Mouse (Mus musculus) hindbrain, embryonic 10.5 days (tissue): ENCODE data around the gene Rgs3. TPM values are rescaled to one million over a fixed set of nuclear protein-coding genes. Genes with fewer than 3 reads are reported as not detected.

ENCODE experiments used
- DNase-seq: peaks from one replicate; pipeline ENCODE4 v3.0.0-alpha.2; 2017; ENCODE audit warnings: low spot score
- H3K27ac ChIP-seq: fragments of 300-500 bp; sonication (generic); 2 replicates; pipeline ENCODE4 v1.5.1; 2016; ENCODE audit warnings: mild to moderate bottlenecking, moderate library complexity
- H3K27me3 ChIP-seq: fragments of 300-500 bp; sonication (generic); 2 replicates; pipeline ENCODE4 v1.6.1; 2016; ENCODE audit warnings: mild to moderate bottlenecking; ENCODE audit not compliant: poor library complexity, insufficient read depth, severe bottlenecking
- H3K36me3 ChIP-seq: fragments of 300-500 bp; sonication (generic); 2 replicates; pipeline ENCODE4 v1.6.1; 2016; ENCODE audit warnings: mild to moderate bottlenecking, moderate library complexity
- H3K4me1 ChIP-seq: fragments of 300-500 bp; sonication (generic); replicated peaks from 2 replicates; pipeline ENCODE4 v1.6.1; 2016; ENCODE audit warnings: mild to moderate bottlenecking
- H3K4me3 ChIP-seq: fragments of 300-500 bp; sonication (generic); 2 replicates; pipeline ENCODE4 v1.5.1; 2016; ENCODE audit warnings: mild to moderate bottlenecking, moderate library complexity
- H3K9me3 ChIP-seq: fragments of 300-500 bp; sonication (generic); 2 replicates; pipeline ENCODE4 v1.6.1; 2016; ENCODE audit warnings: mild to moderate bottlenecking, moderate library complexity
- WGBS: fragments of 180-500 bp; shearing (Covaris S2); methylation state at CpG from one replicate; pipeline ENCODE4 v1.1.7; 2016; 5-methylcytosine and 5-hydroxymethylcytosine counted together
- polyA plus RNA-seq: library from polyadenylated mRNA; unstranded; fragments of >200 nt; fragmentation: Nextera tagmentation; extraction: Ambion mirVana; gene quantifications from 2 replicates; pipeline ENCODE4 v1.2.1, GENCODE M21; 2016

The Rgs3 gene
- polyA plus RNA-seq, 1 experiment from 2014 or later, result 48.6 TPM

GRCm38 (mm10) chr4:62742885-62743760 lies 183.5 kb downstream of the Rgs3 start:
- H3K4me3 ChIP-seq, result no peak overlapping the region
- H3K27me3 ChIP-seq, result no peaks in the 10 kb centered on the region
- no peak for DNase-seq
- no peaks in the 10 kb centered on the region for H3K36me3 ChIP-seq
- no peaks in the 10 kb centered on the region for H3K9me3 ChIP-seq
- 60% methylated on average over 14 of the region's 14 CpGs for WGBS
- H3K27ac ChIP-seq, result peak overlapping the region; percentile 88
- peaks cover 66% of the 10 kb centered on the region for H3K4me1 ChIP-seq

- Histone ChIP-seq H3K4me1 (peaks cover 57% of the 10 kb centered on the region), H3K4me3 (no peak overlapping the region), H3K36me3 (no peaks in the 10 kb centered on the region), H3K27me3 (no peaks in the 10 kb centered on the region), H3K27ac (peak overlapping the region; percentile 30), H3K9me3 (no peaks in the 10 kb centered on the region)
- whole genome bisulfite sequencing, result 37% methylated on average over 10 of the region's 10 CpGs
- DNase-seq, result no peak
Observed at GRCm38 (mm10) chr4:62744534-62744956, 184.9 kb downstream of the Rgs3 start.

- H3K4me1 ChIP-seq, result peaks cover 57% of the 10 kb centered on the region
- H3K36me3 ChIP-seq, result no peaks in the 10 kb centered on the region
- peak overlapping the region; percentile 66 for H3K27ac ChIP-seq
Observed at GRCm38 (mm10) chr4:62744985-62745638, 185.5 kb downstream of the Rgs3 start.

More at GRCm38 (mm10) chr4:62744985-62745638, 185.5 kb downstream of the Rgs3 start:
- H3K27me3 ChIP-seq, result no peaks in the 10 kb centered on the region
- WGBS, result 44% methylated on average over 1 of the region's 1 CpGs
- no peaks in the 10 kb centered on the region for H3K9me3 ChIP-seq
- H3K4me3 ChIP-seq, result no peak overlapping the region
- DNase-seq, result no peak

Other genes with a start within 250 kb of the Rgs3 start
- 20.3 and 21.8 TPM in 2 replicates for gene Fkbp15, start 199.3 kb upstream of the Rgs3 start, polyA plus RNA-seq
- gene Slc31a1, start 199.1 kb upstream of the Rgs3 start, polyA plus RNA-seq, result 48.5 and 53.9 TPM in 2 replicates
- gene Cdc26, start 151.2 kb upstream of the Rgs3 start, polyA plus RNA-seq, result 176 and 179 TPM in 2 replicates
- 26.8 and 35.2 TPM in 2 replicates for gene Prpf4, start 151.1 kb upstream of the Rgs3 start, polyA plus RNA-seq
- not detected in 2 replicates for gene Rnf183, start 124.6 kb upstream of the Rgs3 start, polyA plus RNA-seq
- gene Wdr31, start 89.0 kb upstream of the Rgs3 start, polyA plus RNA-seq, result 9.8 and 10.0 TPM in 2 replicates
- gene Bspry, start 79.8 kb upstream of the Rgs3 start, polyA plus RNA-seq, result 0.78 and 1.9 TPM in 2 replicates
- 9.8 and 14.1 TPM in 2 replicates for gene Hdhd3, start 56.4 kb upstream of the Rgs3 start, polyA plus RNA-seq
- 114 and 123 TPM in 2 replicates for gene Alad, start 39.9 kb upstream of the Rgs3 start, polyA plus RNA-seq
- gene Pole3, start 34.8 kb upstream of the Rgs3 start, polyA plus RNA-seq, result 124 and 125 TPM in 2 replicates
- gene 4933430I17Rik, start 34.5 kb upstream of the Rgs3 start, polyA plus RNA-seq, result 1.2 and 1.5 TPM in 2 replicates